Mouse (Mus musculus) midbrain, embryonic 13.5 days (tissue): ENCODE results near the gene Psma5. TPM values are rescaled to one million over a fixed set of nuclear protein-coding genes. Genes with fewer than 3 reads are reported as not detected.

ENCODE experiments used
- polyA plus RNA-seq: library from polyadenylated mRNA; unstranded; fragments of >200 nt; fragmentation: Nextera tagmentation; extraction: Ambion mirVana; gene quantifications from 2 replicates; pipeline ENCODE4 v1.2.1, GENCODE M21; 2015

The Psma5 gene
- polyA plus RNA-seq, 1 experiment from 2014 or later: 257 TPM

Other genes starting within 250 kb of the Psma5 start
- gene Gstm1, start 239.0 kb upstream of the Psma5 start, polyA plus RNA-seq: 28.7 and 36.2 TPM in 2 replicates
- 13.8 and 14.2 TPM in 2 replicates for gene Gstm4, start 212.0 kb upstream of the Psma5 start, polyA plus RNA-seq
- 53.6 and 54.5 TPM in 2 replicates for gene Ampd2, start 170.3 kb upstream of the Psma5 start, polyA plus RNA-seq
- gene Gnat2, start 164.1 kb upstream of the Psma5 start, polyA plus RNA-seq: 0.43 and 0.48 TPM in 2 replicates
- 148 and 152 TPM in 2 replicates for gene Gnai3, start 110.8 kb upstream of the Psma5 start, polyA plus RNA-seq
- 2.0 and 2.1 TPM in 2 replicates for gene Gpr61, start 102.0 kb upstream of the Psma5 start, polyA plus RNA-seq
- gene Amigo1, start 70.6 kb upstream of the Psma5 start, polyA plus RNA-seq: 9.9 and 11.0 TPM in 2 replicates
- 4.3 and 5.6 TPM in 2 replicates for gene Cyb561d1, start 55.7 kb upstream of the Psma5 start, polyA plus RNA-seq
- 27.8 and 28.8 TPM in 2 replicates for gene Atxn7l2, start 46.0 kb upstream of the Psma5 start, polyA plus RNA-seq
- gene Sypl2, start 30.3 kb upstream of the Psma5 start, polyA plus RNA-seq: 0.92 and 0.95 TPM in 2 replicates
- gene Sort1, start 27.2 kb downstream of the Psma5 start, polyA plus RNA-seq: 14.9 and 18.3 TPM in 2 replicates
- gene Mybphl, start 108.0 kb downstream of the Psma5 start, polyA plus RNA-seq: not detected in 2 replicates
- 23.7 and 25.4 TPM in 2 replicates for gene Psrc1, start 126.9 kb downstream of the Psma5 start, polyA plus RNA-seq
- 56.5 and 65.5 TPM in 2 replicates for gene Celsr2, start 158.6 kb downstream of the Psma5 start, polyA plus RNA-seq
- 208 and 216 TPM in 2 replicates for gene Sars, start 188.3 kb downstream of the Psma5 start, polyA plus RNA-seq